Mouse (Mus musculus) G1E (cell line): ENCODE measurements around the gene Ypel4.

ENCODE experiments used
- CTCF ChIP-seq: IDR thresholded peaks from 2 replicates; pipeline ENCODE4 v1.5.1; 2012; ENCODE audit warnings: low read depth, low read length, inconsistent platforms, mixed read lengths
- TAL1 ChIP-seq: conservative IDR thresholded peaks from 2 replicates; pipeline ENCODE4 v1.6.1; 2012; ENCODE audit warnings: low read depth, low read length, inconsistent platforms, mixed read lengths

DNA sequence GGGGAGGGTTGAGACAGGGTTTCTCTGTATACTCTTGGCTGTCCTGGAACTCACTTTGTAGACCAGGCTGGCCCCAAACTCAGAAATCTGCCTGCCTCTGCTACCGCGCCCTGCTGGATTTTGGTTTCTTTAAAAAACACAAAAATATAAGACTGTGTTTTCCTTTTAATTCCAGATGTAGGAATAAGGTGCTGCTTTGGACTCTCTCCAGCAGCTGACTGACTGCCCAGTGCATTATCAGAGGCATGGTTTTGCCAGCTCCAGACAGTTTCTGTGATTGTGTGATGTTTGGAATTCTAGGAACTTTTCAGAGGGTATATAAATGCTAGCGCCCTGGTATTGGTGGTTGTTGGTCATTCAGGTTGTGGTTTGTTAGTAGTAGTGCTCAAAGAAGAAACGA lies 16.5 kb upstream of the Ypel4 start:
- TF ChIP-seq CTCF: no peak
- no peak for TF ChIP-seq TAL1
